Mouse (Mus musculus) hindbrain, embryonic 14.5 days (tissue): Measurements from ENCODE around the gene Prkag2. TPM values are rescaled to one million over a fixed set of nuclear protein-coding genes. Genes with fewer than 3 reads are reported as not detected.

Source experiments
- ATAC-seq: fragments of 200-750 bp; cut with Nextera tagmentation; 2 replicates; pipeline ENCODE4 v1.8.0; 2017; ENCODE audit warnings: moderate number of reproducible peaks, mild to moderate bottlenecking, moderate TSS enrichment, moderate library complexity; ENCODE audit not compliant: low FRiP score
- DNase-seq: peaks from one replicate; pipeline ENCODE4 v3.0.0-alpha.2; 2015; ENCODE audit warnings: low spot score
- H3K27ac ChIP-seq: fragments of 300-500 bp; sonication (generic); 2 replicates; pipeline ENCODE4 v1.5.1; 2014; ENCODE audit warnings: mild to moderate bottlenecking, moderate library complexity
- H3K27me3 ChIP-seq: fragments of 300-500 bp; sonication (generic); 2 replicates; pipeline ENCODE4 v1.6.1; 2014; ENCODE audit warnings: mild to moderate bottlenecking, low read length, mixed read lengths; ENCODE audit not compliant: control insufficient read depth, insufficient read depth
- H3K36me3 ChIP-seq: fragments of 300-500 bp; sonication (generic); replicated peaks from 2 replicates; pipeline ENCODE4 v1.6.1; 2014; ENCODE audit not compliant: control insufficient read depth, insufficient read depth
- H3K4me1 ChIP-seq: fragments of 300-500 bp; sonication (generic); replicated peaks from 2 replicates; pipeline ENCODE4 v1.6.1; 2014; ENCODE audit warnings: antibody characterized with exemption, low read length, mixed read lengths; ENCODE audit not compliant: control insufficient read depth, insufficient read depth
- H3K4me2 ChIP-seq: fragments of 300-500 bp; sonication (generic); replicated peaks from 2 replicates; pipeline ENCODE4 v1.6.1; 2014; ENCODE audit warnings: mild to moderate bottlenecking, moderate library complexity
- H3K4me3 ChIP-seq: fragments of 300-500 bp; sonication (generic); replicated peaks from 2 replicates; pipeline ENCODE4 v1.5.1; 2014; ENCODE audit warnings: mild to moderate bottlenecking, low read length
- H3K9ac ChIP-seq: fragments of 300-500 bp; sonication (generic); 2 replicates; pipeline ENCODE4 v1.6.1; 2014
- H3K9me3 ChIP-seq: fragments of 300-500 bp; sonication (generic); 2 replicates; pipeline ENCODE4 v1.6.1; 2016; ENCODE audit warnings: low read length; ENCODE audit not compliant: control insufficient read depth
- WGBS: fragments of 180-500 bp; shearing (Covaris S2); extraction: QIAGEN DNeasy Blood & Tissue Kit; methylation state at CpG from one replicate; pipeline ENCODE4 v1.1.7; 2014; 5-methylcytosine and 5-hydroxymethylcytosine counted together
- polyA plus RNA-seq: library from polyadenylated mRNA; unstranded; fragments of >200 nt; fragmentation: Nextera tagmentation; extraction: Ambion mirVana; gene quantifications from 2 replicates; pipeline ENCODE4 v1.2.1, GENCODE M21; 2014

Gene Prkag2
- polyA plus RNA-seq, 1 experiment from 2014 or later = 105 TPM

GRCm38 (mm10) chr5:24960791-24961190 lies 139.7 kb downstream of the Prkag2 start:
- Histone ChIP-seq H3K9me3 (no peaks in the 10 kb centered on the region), H3K4me3 (no peak overlapping the region), H3K36me3 (no peaks in the 10 kb centered on the region), H3K4me2 (no peak overlapping the region), H3K4me1 (no peaks in the 10 kb centered on the region), H3K27ac (no peak overlapping the region), H3K27me3 (no peaks in the 10 kb centered on the region), H3K9ac (no peak overlapping the region)
- ATAC-seq (no peak), DNase-seq (no peak)
- 88% methylated on average over 5 of the region's 5 CpGs for WGBS

- Histone ChIP-seq H3K27me3 (no peaks in the 10 kb centered on the region), H3K9me3 (no peaks in the 10 kb centered on the region), H3K27ac (no peak overlapping the region), H3K36me3 (no peaks in the 10 kb centered on the region), H3K4me1 (no peaks in the 10 kb centered on the region), H3K4me2 (no peak overlapping the region), H3K4me3 (no peak overlapping the region), H3K9ac (no peak overlapping the region)
- DNase-seq = no peak
- ATAC-seq = no peak
- 81% methylated on average over 3 of the region's 3 CpGs for WGBS
These were observed 140.7 kb downstream of the Prkag2 start for GRCm38 (mm10) chr5:24959758-24960157.

GRCm38 (mm10) chr5:24958596-24958995 lies 141.8 kb downstream of the Prkag2 start:
- Histone ChIP-seq H3K4me1 (no peaks in the 10 kb centered on the region), H3K4me3 (no peak overlapping the region), H3K9ac (no peak overlapping the region), H3K36me3 (no peaks in the 10 kb centered on the region), H3K27me3 (no peaks in the 10 kb centered on the region), H3K4me2 (no peak overlapping the region), H3K27ac (no peak overlapping the region), H3K9me3 (no peaks in the 10 kb centered on the region)
- no peak for DNase-seq
- no peak for ATAC-seq
- WGBS = 98% methylated on average over 5 of the region's 5 CpGs

GRCm38 (mm10) chr5:24956891-24957290 lies 143.6 kb downstream of the Prkag2 start:
- ATAC-seq (no peak), DNase-seq (no peak)
- Histone ChIP-seq H3K9me3 (no peaks in the 10 kb centered on the region), H3K27me3 (no peaks in the 10 kb centered on the region), H3K4me1 (no peaks in the 10 kb centered on the region), H3K4me2 (no peak overlapping the region), H3K27ac (no peak overlapping the region), H3K9ac (no peak overlapping the region), H3K4me3 (no peak overlapping the region), H3K36me3 (no peaks in the 10 kb centered on the region)
- 91% methylated on average over 7 of the region's 7 CpGs for WGBS

- Histone ChIP-seq H3K4me2 (no peak overlapping the region), H3K4me1 (no peaks in the 10 kb centered on the region), H3K27ac (no peak overlapping the region), H3K9me3 (no peaks in the 10 kb centered on the region), H3K27me3 (no peaks in the 10 kb centered on the region), H3K4me3 (no peak overlapping the region), H3K9ac (no peak overlapping the region), H3K36me3 (no peaks in the 10 kb centered on the region)
- ATAC-seq (peak; percentile 48), DNase-seq (peak; percentile 38)
- 60% methylated on average over 16 of the region's 16 CpGs for WGBS
These were observed 147.3 kb downstream of the Prkag2 start for GRCm38 (mm10) chr5:24952842-24953741.

- no peaks in the 10 kb centered on the region for H3K9me3 ChIP-seq
- no peaks in the 10 kb centered on the region for H3K27me3 ChIP-seq
- DNase-seq (no peak), ATAC-seq (no peak)
- 64% methylated on average over 6 of the region's 6 CpGs for WGBS
- no peaks in the 10 kb centered on the region for H3K4me1 ChIP-seq
- H3K36me3 ChIP-seq = no peaks in the 10 kb centered on the region
- H3K4me3 ChIP-seq = no peak overlapping the region
- no peak overlapping the region for H3K4me2 ChIP-seq
- no peak overlapping the region for H3K27ac ChIP-seq
- H3K9ac ChIP-seq = no peak overlapping the region
These were observed 148.2 kb downstream of the Prkag2 start for GRCm38 (mm10) chr5:24952212-24952611.

- Histone ChIP-seq H3K9ac (no peak overlapping the region), H3K4me1 (no peaks in the 10 kb centered on the region), H3K9me3 (no peaks in the 10 kb centered on the region), H3K27me3 (no peaks in the 10 kb centered on the region), H3K36me3 (no peaks in the 10 kb centered on the region), H3K27ac (no peak overlapping the region), H3K4me2 (no peak overlapping the region), H3K4me3 (no peak overlapping the region)
- no peak for ATAC-seq
- no peak for DNase-seq
- WGBS = 78% methylated on average over 7 of the region's 7 CpGs
These were observed 149.4 kb downstream of the Prkag2 start for GRCm38 (mm10) chr5:24950891-24951574.

- DNase-seq (no peak), ATAC-seq (no peak)
- no peaks in the 10 kb centered on the region for H3K9me3 ChIP-seq
- H3K27ac ChIP-seq = no peak overlapping the region
- H3K4me1 ChIP-seq = no peaks in the 10 kb centered on the region
- no peaks in the 10 kb centered on the region for H3K36me3 ChIP-seq
- no peak overlapping the region for H3K4me3 ChIP-seq
- H3K27me3 ChIP-seq = no peaks in the 10 kb centered on the region
- no peak overlapping the region for H3K9ac ChIP-seq
- H3K4me2 ChIP-seq = no peak overlapping the region
- WGBS = 83% methylated on average over 6 of the region's 6 CpGs
These were observed 150.4 kb downstream of the Prkag2 start for GRCm38 (mm10) chr5:24950039-24950438.

- ATAC-seq (no peak), DNase-seq (no peak)
- Histone ChIP-seq H3K27me3 (no peaks in the 10 kb centered on the region), H3K4me3 (no peak overlapping the region), H3K9ac (no peak overlapping the region), H3K4me2 (no peak overlapping the region), H3K9me3 (no peaks in the 10 kb centered on the region), H3K4me1 (no peaks in the 10 kb centered on the region), H3K36me3 (no peaks in the 10 kb centered on the region), H3K27ac (no peak overlapping the region)
- 71% methylated on average over 5 of the region's 5 CpGs for WGBS
These were observed 162.2 kb downstream of the Prkag2 start for GRCm38 (mm10) chr5:24938046-24938822.
